Mouse (Mus musculus) olfactory bulb, adult 2 months (tissue): Measurements from ENCODE around the gene Ptger4. TPM values are rescaled to one million over a fixed set of nuclear protein-coding genes. Genes with fewer than 3 reads are reported as not detected.
A peak's percentile ranks its signal among the peaks of the same experiment; 100 is the strongest.

Experiments
- H3K27ac ChIP-seq: fragments of 200-500 bp; 2 replicates; pipeline ENCODE4 v1.5.1; 2012; ENCODE audit warnings: low read depth, low read length; ENCODE audit not compliant: insufficient read depth
- H3K4me1 ChIP-seq: fragments of 200-500 bp; 2 replicates; pipeline ENCODE4 v1.6.1; 2012; ENCODE audit warnings: low read length; ENCODE audit not compliant: control insufficient read depth, insufficient read depth
- H3K4me3 ChIP-seq: fragments of 200-500 bp; 2 replicates; pipeline ENCODE4 v1.5.1; 2012; ENCODE audit warnings: mild to moderate bottlenecking, low read depth, low read length, moderate library complexity; ENCODE audit not compliant: insufficient read depth
- CTCF ChIP-seq: fragments of 200-500 bp; IDR thresholded peaks from 2 replicates; pipeline ENCODE4 v1.5.1; 2012; ENCODE audit warnings: low read depth, mild to moderate bottlenecking, low read length, moderate library complexity; ENCODE audit not compliant: insufficient read depth
- POLR2A ChIP-seq: fragments of 200-500 bp; IDR thresholded peaks from 2 replicates; pipeline ENCODE4 v1.6.1; 2012; ENCODE audit warnings: mild to moderate bottlenecking, low read depth, low read length, moderate library complexity; ENCODE audit not compliant: insufficient read depth
- WGBS: fragments of 180-500 bp; shearing (Covaris S2); methylation state at CpG from one replicate; pipeline ENCODE4 v1.1.7; 2018; 5-methylcytosine and 5-hydroxymethylcytosine counted together
- polyA plus RNA-seq: library from polyadenylated mRNA; stranded (reverse); fragments of >200 nt; gene quantifications from 2 replicates; pipeline ENCODE4 v1.2.4, GENCODE M21; 2012; ENCODE audit warnings: low replicate concordance; ENCODE audit not compliant: missing spikeins, insufficient read depth, insufficient read length

Gene Ptger4
- polyA plus RNA-seq, 1 experiment: not detected

DNA sequence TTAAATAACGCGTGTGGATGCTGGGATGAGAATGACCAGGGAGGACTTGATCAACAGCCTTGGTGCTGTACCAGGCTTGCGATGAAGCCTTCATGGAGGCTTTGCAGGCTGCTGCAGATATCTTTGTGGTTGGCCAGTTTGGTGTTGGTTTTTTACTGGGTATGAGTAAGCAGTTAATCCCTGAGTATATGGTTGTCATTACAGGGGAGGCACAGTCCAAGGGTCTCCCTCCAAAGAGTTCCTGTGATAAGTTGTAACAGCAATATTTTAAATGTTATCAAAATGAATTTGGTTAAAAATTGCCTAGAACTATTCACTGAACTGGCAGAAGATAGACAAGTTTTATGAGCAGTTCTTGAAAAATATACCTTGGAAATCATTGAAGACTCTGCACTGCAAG, 34.9 kb downstream of the Ptger4 start:
- TF ChIP-seq CTCF: no peak
- no peak for TF ChIP-seq POLR2A
- Histone ChIP-seq H3K4me1 (no peaks in the 10 kb centered on the region), H3K4me3 (no peak overlapping the region), H3K27ac (no peak overlapping the region)
- WGBS: 97% methylated on average over 3 of the region's 3 CpGs

DNA sequence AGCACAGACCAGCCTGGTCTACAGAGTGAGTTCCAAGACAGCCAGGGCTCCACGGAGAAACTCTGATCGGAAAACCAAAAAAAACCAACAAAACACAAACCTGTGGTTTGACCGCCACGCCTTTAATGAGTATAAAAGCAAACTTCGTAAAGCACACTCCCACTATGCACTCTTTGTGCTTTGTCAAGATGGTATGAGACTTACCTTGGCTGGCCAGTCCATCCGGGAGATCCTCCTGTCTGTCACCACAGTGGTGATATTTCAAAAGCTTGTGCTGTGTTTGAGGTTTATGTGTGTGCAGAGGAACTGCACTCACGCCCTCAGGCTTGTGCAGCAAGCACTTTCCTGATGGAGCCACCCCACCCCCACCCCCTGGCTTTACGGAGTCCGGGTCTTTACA, 38.8 kb downstream of the Ptger4 start:
- no peaks in the 10 kb centered on the region for H3K4me1 ChIP-seq
- H3K4me3 ChIP-seq: no peak overlapping the region
- TF ChIP-seq CTCF (no peak), POLR2A (no peak)
- WGBS: 93% methylated on average over 9 of the region's 9 CpGs
- H3K27ac ChIP-seq: no peak overlapping the region

DNA sequence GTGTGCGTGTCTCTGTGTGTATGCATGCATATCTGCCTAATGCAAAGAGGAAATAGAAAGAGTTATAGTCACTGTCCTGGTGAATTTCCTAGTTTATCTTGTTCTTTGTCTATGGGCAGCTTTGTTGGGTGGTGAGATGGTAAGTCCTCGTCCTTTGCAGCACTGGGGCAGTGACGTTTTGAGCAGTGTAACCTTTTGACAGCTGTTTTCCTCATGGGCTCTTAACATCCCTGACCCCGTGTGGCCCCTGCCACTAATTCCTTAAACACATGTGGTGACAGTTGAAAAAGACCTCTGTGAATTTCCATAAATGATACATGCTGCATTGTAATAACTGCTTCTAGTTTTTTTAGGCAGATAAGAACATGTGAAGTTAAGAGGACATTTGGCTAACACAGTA, 47.3 kb downstream of the Ptger4 start:
- WGBS: 80% methylated on average over 4 of the region's 4 CpGs
- Histone ChIP-seq H3K4me3 (no peak overlapping the region), H3K4me1 (peaks cover 6% of the 10 kb centered on the region; the same call in 1 of the 2 replicates), H3K27ac (no peak overlapping the region)
- no peak for TF ChIP-seq POLR2A
- TF ChIP-seq CTCF: no peak

DNA sequence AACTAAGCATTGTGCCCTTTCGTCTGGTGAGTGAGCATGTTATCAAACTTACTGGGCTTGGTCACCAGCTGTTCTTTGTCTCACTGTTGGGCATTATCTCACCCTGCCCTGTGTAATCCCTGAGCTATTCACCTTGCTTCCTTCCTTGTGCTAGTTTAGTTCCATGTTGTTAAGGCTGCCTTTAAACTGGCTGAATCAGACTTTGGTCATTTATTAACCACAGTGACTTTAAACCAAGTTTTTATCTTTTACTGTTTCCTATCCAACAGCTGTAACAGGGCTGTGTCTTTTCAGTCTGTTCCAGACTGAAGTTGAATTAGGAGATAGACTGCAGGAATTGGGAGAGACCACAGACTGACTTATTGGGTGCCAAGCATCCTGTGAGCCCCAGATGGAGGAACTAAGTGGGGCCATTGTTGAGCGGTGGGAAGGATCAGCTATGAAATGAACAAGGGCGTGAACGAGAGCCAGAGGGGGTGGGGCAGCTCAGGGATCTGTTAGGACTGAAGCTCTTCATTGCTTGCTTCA, 47.9 kb downstream of the Ptger4 start:
- Histone ChIP-seq H3K27ac (no peak overlapping the region), H3K4me3 (no peak overlapping the region), H3K4me1 (peaks cover 6% of the 10 kb centered on the region; the same call in 1 of the 2 replicates)
- WGBS: 56% methylated on average over 4 of the region's 4 CpGs
- TF ChIP-seq POLR2A (no peak), CTCF (no peak)

DNA sequence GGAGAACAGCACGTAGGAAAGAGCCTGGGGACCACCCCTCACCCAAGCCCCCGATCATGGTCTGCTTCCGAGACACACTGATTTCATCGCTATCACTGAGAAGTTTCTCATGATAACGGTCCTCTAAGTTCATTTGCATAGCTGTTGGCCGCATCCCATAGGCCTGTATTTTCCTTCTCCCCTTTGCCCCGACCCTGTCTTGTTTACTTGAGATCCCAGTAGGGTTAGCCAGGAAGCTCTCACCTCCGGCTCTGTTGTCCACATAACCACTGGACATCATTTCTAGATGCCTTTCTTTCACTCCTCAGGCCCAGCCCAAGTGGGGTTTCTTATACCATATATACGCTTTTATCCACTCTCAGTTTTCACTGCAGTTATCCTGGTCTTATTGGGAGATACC, 49.1 kb downstream of the Ptger4 start:
- no peak overlapping the region for H3K4me3 ChIP-seq
- WGBS: 92% methylated on average over 9 of the region's 9 CpGs

DNA sequence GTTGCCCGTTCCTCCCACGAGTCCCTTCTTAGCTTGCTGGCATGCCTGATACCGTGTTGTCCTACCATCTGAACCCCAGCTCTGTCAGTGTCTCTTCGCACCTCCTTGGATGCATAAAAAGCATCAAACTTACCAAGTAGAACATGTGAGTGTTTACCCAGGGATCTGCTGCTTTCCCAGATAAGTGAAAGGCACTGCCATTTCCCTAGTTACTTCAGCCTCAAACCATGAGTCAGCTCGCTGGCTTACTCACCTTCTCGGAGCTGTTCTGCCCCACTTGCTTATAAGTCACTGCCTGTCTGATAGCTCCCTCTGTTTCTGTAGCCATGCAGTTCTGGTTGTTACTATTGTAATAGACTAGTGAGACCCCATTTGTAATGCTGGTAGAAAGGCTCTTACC, 49.5 kb downstream of the Ptger4 start:
- WGBS: 58% methylated on average over 6 of the region's 6 CpGs
- peaks cover 8% of the 10 kb centered on the region; the same call in 1 of the 2 replicates for H3K4me1 ChIP-seq
- H3K4me3 ChIP-seq: no peak overlapping the region
- TF ChIP-seq POLR2A (no peak), CTCF (no peak)
- 0 out of 2 replicates have a peak overlapping the region, but pooled peaks have one; percentile 27 for H3K27ac ChIP-seq

More for the DNA sequence above, 49.1 kb downstream of the Ptger4 start:
- 0 out of 2 replicates have a peak overlapping the region, but pooled peaks have one; percentile 27 for H3K27ac ChIP-seq
- H3K4me1 ChIP-seq: peaks cover 6% of the 10 kb centered on the region; the same call in 1 of the 2 replicates
- TF ChIP-seq POLR2A: no peak
- no peak for TF ChIP-seq CTCF

DNA sequence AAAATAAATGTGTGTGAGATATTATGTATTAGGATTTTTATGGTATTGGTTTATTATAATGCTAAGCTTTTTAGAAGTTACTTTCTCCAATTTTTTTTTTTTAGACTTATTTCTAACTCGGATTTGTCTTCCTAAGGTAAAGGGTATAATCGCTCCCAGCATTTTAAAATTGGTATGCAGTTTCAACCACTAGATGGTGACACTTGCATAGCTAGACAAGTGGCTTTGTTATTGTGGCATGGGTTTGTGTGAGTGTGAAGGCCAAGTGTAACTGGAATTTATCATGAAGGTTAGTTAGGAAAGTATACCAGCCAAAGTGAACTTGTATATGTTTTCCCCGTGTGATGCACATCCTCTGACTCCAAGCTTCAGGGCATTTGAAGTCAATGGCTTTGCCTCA, 50.2 kb downstream of the Ptger4 start:
- H3K4me1 ChIP-seq: peaks cover 9% of the 10 kb centered on the region; the same call in 1 of the 2 replicates
- no peak overlapping the region for H3K4me3 ChIP-seq
- no peak for TF ChIP-seq CTCF
- TF ChIP-seq POLR2A: no peak
- 74% methylated on average over 3 of the region's 3 CpGs for WGBS
- no peak overlapping the region for H3K27ac ChIP-seq

DNA sequence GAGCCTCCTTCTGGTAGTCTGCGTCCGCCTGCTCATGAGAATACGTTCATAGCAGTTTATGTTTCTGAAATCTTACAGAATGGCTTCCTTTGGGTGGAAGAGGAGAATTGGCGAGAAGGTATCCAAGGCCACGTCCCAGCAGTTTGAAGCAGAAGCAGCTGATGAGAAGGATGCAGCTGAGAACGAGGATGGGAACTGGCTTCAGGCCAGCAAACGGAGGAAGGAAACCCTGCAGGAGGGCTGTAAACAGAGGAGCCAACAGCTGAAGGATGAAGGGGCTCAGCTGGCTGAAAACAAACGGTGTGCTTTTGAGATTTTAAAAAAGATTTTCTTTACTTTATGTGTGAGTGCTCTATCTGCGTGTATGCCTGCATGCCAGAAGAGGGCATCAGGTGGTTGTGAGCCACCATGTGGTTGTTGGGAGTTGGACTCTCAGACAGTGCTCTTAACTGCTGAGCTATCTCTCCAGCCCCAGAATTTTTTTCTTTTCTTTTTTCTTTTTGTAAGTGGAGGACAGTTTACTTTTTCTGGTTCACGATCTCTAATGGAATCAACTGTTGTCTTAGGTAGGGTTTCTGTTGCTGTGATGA, 54.4 kb downstream of the Ptger4 start:
- no peak for TF ChIP-seq POLR2A
- TF ChIP-seq CTCF: no peak
- 50% methylated on average over 10 of the region's 10 CpGs for WGBS
- H3K4me1 ChIP-seq: peaks cover 6% of the 10 kb centered on the region; the same call in 1 of the 2 replicates
- no peak overlapping the region for H3K4me3 ChIP-seq
- no peak overlapping the region for H3K27ac ChIP-seq

DNA sequence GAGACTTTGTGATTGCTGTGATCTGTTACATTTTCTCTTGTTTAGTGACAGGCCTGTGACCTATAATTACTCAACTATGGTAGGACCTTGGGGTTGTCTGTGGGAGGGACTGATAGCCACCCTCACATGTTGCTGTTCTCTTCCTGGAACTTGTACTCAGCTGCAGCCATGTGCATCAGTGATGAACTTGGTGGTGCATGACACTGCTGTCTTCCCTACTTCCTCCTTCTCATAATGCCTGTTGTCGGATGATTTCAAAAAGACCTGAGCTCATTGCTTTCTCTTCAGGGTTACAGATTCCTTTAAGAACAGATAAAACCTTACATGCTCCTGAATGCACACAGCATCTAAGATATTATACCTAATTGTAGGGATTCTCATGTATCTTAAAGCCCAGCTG, 56.0 kb downstream of the Ptger4 start:
- Histone ChIP-seq H3K4me3 (no peak overlapping the region), H3K4me1 (peaks cover 4% of the 10 kb centered on the region; the same call in 1 of the 2 replicates), H3K27ac (no peak overlapping the region)
- TF ChIP-seq POLR2A (no peak), CTCF (no peak)
- WGBS: 90% methylated on average over 1 of the region's 1 CpGs
